Mouse (Mus musculus): ENCODE data around the gene Fubp3. TPM values are rescaled to one million over a fixed set of nuclear protein-coding genes. Genes with fewer than 3 reads are reported as not detected.

The Fubp3 gene
- polyA plus RNA-seq, 1 experiment from 2014 or later = 57.2 TPM

- Histone ChIP-seq H3K4me2 (ENCODE audit: low read length) (peak overlapping the region; percentile 82), H3K27ac (ENCODE audit: low read length) (no peak overlapping the region), H3K9me3 (ENCODE audit: control insufficient read depth, low read length) (no peaks in the 10 kb centered on the region), H3K27me3 (replicated peaks; ENCODE audit: control insufficient read depth, insufficient read depth, low read length) (peaks cover 66% of the 10 kb centered on the region), H3K4me1 (replicated peaks; ENCODE audit: control insufficient read depth, insufficient read depth, low read length) (peaks cover 10% of the 10 kb centered on the region), H3K9ac (replicated peaks; ENCODE audit: low read depth, low read length) (peak overlapping the region; percentile 51), H3K4me3 (replicated peaks; ENCODE audit: low read length) (peak overlapping the region; percentile 57), H3K36me3 (ENCODE audit: control insufficient read depth, insufficient read depth) (no peaks in the 10 kb centered on the region)
- WGBS = under 1% methylated on average over 93 of the region's 109 CpGs
- peak; percentile 87 for ATAC-seq
These were observed 81.8 kb downstream of the Fubp3 start for GRCm38 (mm10) chr2:31653971-31654853.

- Histone ChIP-seq H3K4me2 (ENCODE audit: low read length) (peak overlapping the region; percentile 82), H3K9ac (replicated peaks; ENCODE audit: low read depth, low read length) (peak overlapping the region; percentile 51; the same call in 1 of the 2 replicates), H3K36me3 (ENCODE audit: control insufficient read depth, insufficient read depth) (no peaks in the 10 kb centered on the region), H3K4me1 (replicated peaks; ENCODE audit: control insufficient read depth, insufficient read depth, low read length) (peaks cover 10% of the 10 kb centered on the region), H3K27me3 (replicated peaks; ENCODE audit: control insufficient read depth, insufficient read depth, low read length) (peaks cover 60% of the 10 kb centered on the region), H3K9me3 (ENCODE audit: control insufficient read depth, low read length) (no peaks in the 10 kb centered on the region), H3K27ac (ENCODE audit: low read length) (no peak overlapping the region), H3K4me3 (replicated peaks; ENCODE audit: low read length) (peak overlapping the region; percentile 57)
- ATAC-seq = no peak
- WGBS = 2% methylated on average over 22 of the region's 22 CpGs
These were observed 82.6 kb downstream of the Fubp3 start for GRCm38 (mm10) chr2:31654854-31655559.

GRCm38 (mm10) chr2:31656374-31656773 is 83.9 kb downstream of the Fubp3 start:
- no peak overlapping the region for H3K9ac ChIP-seq (replicated peaks; ENCODE audit: low read depth, low read length)
- 87% methylated on average over 7 of the region's 7 CpGs for WGBS
- no peak overlapping the region for H3K27ac ChIP-seq (ENCODE audit: low read length)
- no peak overlapping the region for H3K4me2 ChIP-seq (ENCODE audit: low read length)
- H3K36me3 ChIP-seq (ENCODE audit: control insufficient read depth, insufficient read depth) = no peaks in the 10 kb centered on the region
- H3K4me3 ChIP-seq (replicated peaks; ENCODE audit: low read length) = no peak overlapping the region
- ATAC-seq = no peak
- no peaks in the 10 kb centered on the region for H3K9me3 ChIP-seq (ENCODE audit: control insufficient read depth, low read length)
- H3K4me1 ChIP-seq (replicated peaks; ENCODE audit: control insufficient read depth, insufficient read depth, low read length) = peaks cover 10% of the 10 kb centered on the region
- peaks cover 50% of the 10 kb centered on the region for H3K27me3 ChIP-seq (replicated peaks; ENCODE audit: control insufficient read depth, insufficient read depth, low read length)

GRCm38 (mm10) chr2:31662939-31663803 is 90.7 kb downstream of the Fubp3 start:
- Histone ChIP-seq H3K4me1 (replicated peaks; ENCODE audit: control insufficient read depth, insufficient read depth, low read length) (no peaks in the 10 kb centered on the region), H3K27ac (ENCODE audit: low read length) (no peak overlapping the region), H3K9ac (replicated peaks; ENCODE audit: low read depth, low read length) (no peak overlapping the region), H3K36me3 (ENCODE audit: control insufficient read depth, insufficient read depth) (no peaks in the 10 kb centered on the region), H3K4me3 (replicated peaks; ENCODE audit: low read length) (no peak overlapping the region), H3K4me2 (ENCODE audit: low read length) (no peak overlapping the region), H3K27me3 (replicated peaks; ENCODE audit: control insufficient read depth, insufficient read depth, low read length) (peaks cover 2% of the 10 kb centered on the region), H3K9me3 (ENCODE audit: control insufficient read depth, low read length) (no peaks in the 10 kb centered on the region)
- ATAC-seq = no peak
- 72% methylated on average over 8 of the region's 8 CpGs for WGBS

- 98% methylated on average over 1 of the region's 1 CpGs for WGBS
- no peaks in the 10 kb centered on the region for H3K36me3 ChIP-seq (ENCODE audit: control insufficient read depth, insufficient read depth)
- no peaks in the 10 kb centered on the region for H3K9me3 ChIP-seq (ENCODE audit: control insufficient read depth, low read length)
- H3K27ac ChIP-seq (ENCODE audit: low read length) = no peak overlapping the region
- no peak for ATAC-seq
- no peak overlapping the region for H3K9ac ChIP-seq (replicated peaks; ENCODE audit: low read depth, low read length)
- H3K27me3 ChIP-seq (replicated peaks; ENCODE audit: control insufficient read depth, insufficient read depth, low read length) = peaks cover 2% of the 10 kb centered on the region
- H3K4me2 ChIP-seq (ENCODE audit: low read length) = no peak overlapping the region
- H3K4me3 ChIP-seq (replicated peaks; ENCODE audit: low read length) = no peak overlapping the region
- H3K4me1 ChIP-seq (replicated peaks; ENCODE audit: control insufficient read depth, insufficient read depth, low read length) = no peaks in the 10 kb centered on the region
These were observed 91.3 kb downstream of the Fubp3 start for GRCm38 (mm10) chr2:31663804-31664180.

Small RNAs within 50 kb of the gene (microRNA-seq; reads per million reads assigned to microRNA genes)
- 2.1 reads per million, percentile 3 among the genes with 10 or more reads in this experiment for gene Mir6998

Other genes with a start within 250 kb of the Fubp3 start
- 6.0 and 8.0 TPM in 2 replicates for gene Ass1, start 102.4 kb upstream of the Fubp3 start, polyA plus RNA-seq (2015; fragmentation: Nextera tagmentation; extraction: Ambion mirVana)
- 0.98 and 2.5 TPM in 2 replicates for gene Prdm12, start 67.4 kb downstream of the Fubp3 start, polyA plus RNA-seq (2015; fragmentation: Nextera tagmentation; extraction: Ambion mirVana)
- gene Exosc2, start 98.1 kb downstream of the Fubp3 start, polyA plus RNA-seq (2015; fragmentation: Nextera tagmentation; extraction: Ambion mirVana) = 42.3 and 44.0 TPM in 2 replicates
- 23.5 and 23.8 TPM in 2 replicates for gene Abl1, start 115.7 kb downstream of the Fubp3 start, polyA plus RNA-seq (2015; fragmentation: Nextera tagmentation; extraction: Ambion mirVana)
- gene Qrfp, start 237.9 kb downstream of the Fubp3 start, polyA plus RNA-seq (2015; fragmentation: Nextera tagmentation; extraction: Ambion mirVana) = 0.06 TPM in 1 of 2 replicates, not detected in the other